8 mouse cellular contexts compared by ENCODE assay signal in the genomic region with DNA sequence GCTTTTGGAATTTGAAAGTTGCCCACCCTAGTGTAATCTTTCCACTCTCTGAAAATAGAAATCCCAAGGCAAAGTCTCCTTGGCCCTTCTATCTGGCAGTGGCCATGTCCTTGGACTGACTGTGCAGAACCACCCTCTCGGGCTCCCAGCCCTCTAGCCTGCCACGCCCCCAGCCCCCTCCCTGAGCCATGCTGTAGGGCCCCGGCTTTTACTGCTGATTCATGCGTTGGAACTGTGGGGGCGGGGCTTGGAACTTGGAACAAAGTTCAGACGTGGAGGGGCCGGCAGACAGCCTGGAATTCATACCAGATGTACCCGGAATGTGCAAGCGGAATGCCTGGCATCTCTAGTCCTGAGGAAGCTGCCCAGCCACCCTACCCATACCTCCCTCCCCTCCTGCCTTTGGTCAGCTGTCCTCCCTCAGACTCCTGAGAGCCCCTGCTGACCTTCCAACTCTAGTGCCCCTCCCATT. TPM values are rescaled to one million over a fixed set of nuclear protein-coding genes. Genes with fewer than 3 reads are reported as not detected.
DNase-seq lines count a peak whose midpoint lies in the region; ATAC-seq and TF ChIP-seq lines count a peak whose summit lies in the region.

No protein-coding gene starts in this region.

- peak overlapping the region; percentile 99; the same call in 1 of the 2 replicates for H3K9ac ChIP-seq in lung, postnatal 0 days (replicated peaks; ENCODE audit: low read depth)

- peak overlapping the region; percentile 80; the same call in 1 of the 2 replicates for H3K4me3 ChIP-seq in G1E (ENCODE audit: low read depth, low read length)
- peak overlapping the region; percentile 70 for H3K4me3 ChIP-seq in brown adipose tissue, adult 24 weeks (ENCODE audit: insufficient read depth, low read depth, low read length)
- peak overlapping the region; percentile 63 for H3K4me3 ChIP-seq in forebrain, embryonic 10.5 days
- peak overlapping the region; percentile 98 for H3K4me3 ChIP-seq in lung, postnatal 0 days (ENCODE audit: low read depth, low read length)

- H3K36me3 ChIP-seq in G1E (replicated peaks), result peaks cover 25% of the 10 kb centered on the region
- peaks cover 19% of the 10 kb centered on the region for H3K36me3 ChIP-seq in forebrain, embryonic 10.5 days (replicated peaks)
- H3K36me3 ChIP-seq in lung, postnatal 0 days (ENCODE audit: insufficient read depth, low read length), result peaks cover 13% of the 10 kb centered on the region

- intact Hi-C loops in heart, postnatal 10 days (cut with DNase I), result loop anchor here (10.0 kb wide), 1 partner anchor 288 kb away; a partner anchor contains a TSS

- DNase-seq in G1E (ENCODE audit: low spot score), result peak; percentile 76
- DNase-seq in forebrain, embryonic 10.5 days (ENCODE audit: extremely low spot score, low spot score), result peak; percentile 79
- peak; percentile 97 for DNase-seq in heart, postnatal 10 days
- DNase-seq in kidney, postnatal 36 days, result peak; percentile 98
- DNase-seq in lung, postnatal 0 days (ENCODE audit: low spot score), result peak; percentile 96
- peak; percentile 53 for DNase-seq in retina, embryonic 14.5 days (ENCODE audit: low spot score)
- peak; percentile 80 for DNase-seq in urinary bladder, adult 2 months (ENCODE audit: low spot score)

- peaks cover 64% of the 10 kb centered on the region for H3K4me1 ChIP-seq in G1E (ENCODE audit: insufficient read depth, low read depth, low read length)
- peaks cover 18% of the 10 kb centered on the region for H3K4me1 ChIP-seq in brown adipose tissue, adult 24 weeks (ENCODE audit: control insufficient read depth, insufficient read depth, insufficient read length, low read length)
- peaks cover 46% of the 10 kb centered on the region for H3K4me1 ChIP-seq in forebrain, embryonic 10.5 days
- peaks cover 11% of the 10 kb centered on the region; the same call in 1 of the 2 replicates for H3K4me1 ChIP-seq in lung, postnatal 0 days (ENCODE audit: insufficient read depth, low read depth, low read length)

- H3K27me3 ChIP-seq in G1E (ENCODE audit: insufficient read depth, low read length), result peaks cover 2% of the 10 kb centered on the region; the same call in 1 of the 2 replicates
- no peaks in the 10 kb centered on the region for H3K27me3 ChIP-seq in forebrain, embryonic 10.5 days (ENCODE audit: poor library complexity, severe bottlenecking)
- H3K27me3 ChIP-seq in lung, postnatal 0 days (replicated peaks; ENCODE audit: insufficient read depth, low read length), result no peaks in the 10 kb centered on the region

- H3K4me2 ChIP-seq in lung, postnatal 0 days (replicated peaks; ENCODE audit: low read depth, low read length), result peak overlapping the region; percentile 88

- peak; percentile 92 for TF ChIP-seq EP300 in lung, postnatal 0 days (IDR thresholded peaks at IDR 0.05)

- peaks cover 3% of the 10 kb centered on the region; the same call in 1 of the 2 replicates for H3K9me3 ChIP-seq in G1E (replicated peaks)
- H3K9me3 ChIP-seq in forebrain, embryonic 10.5 days, result 0 out of 2 replicates have a peak, but pooled peaks cover 4% of the 10 kb centered on the region
- H3K9me3 ChIP-seq in lung, postnatal 0 days (ENCODE audit: low read length), result no peaks in the 10 kb centered on the region

- peak; percentile 29; the same call in 1 of the 2 replicates for ATAC-seq in G1E (ENCODE audit: extremely low read depth, insufficient number of reproducible peaks, low FRiP score, poor library complexity, severe bottlenecking)
- ATAC-seq in lung, postnatal 0 days, result peak; percentile 41

- 8% methylated on average over 9 of the region's 9 CpGs for WGBS in forebrain, embryonic 10.5 days
- WGBS in lung, postnatal 0 days, result 1% methylated on average over 9 of the region's 9 CpGs

- H3K27ac ChIP-seq in brown adipose tissue, adult 24 weeks (replicated peaks; ENCODE audit: low read depth, low read length), result peak overlapping the region; percentile 96
- H3K27ac ChIP-seq in forebrain, embryonic 10.5 days, result peak overlapping the region; percentile 74
- peak overlapping the region; percentile 98 for H3K27ac ChIP-seq in lung, postnatal 0 days (ENCODE audit: low read length)

- no peak for TF ChIP-seq CTCF in G1E (IDR thresholded peaks at IDR 0.05; ENCODE audit: low read depth, low read length)
- TF ChIP-seq CTCF in lung, postnatal 0 days (IDR thresholded peaks at IDR 0.05), result no peak

RNA-seq across cellular contexts. Expression of a gene that starts 1.4 kb away (rescaled TPM):
- total RNA-seq in G1E (2014; fragmentation: Nextera tagmentation), result 1.7 TPM in 1 of 2 replicates, not detected in the other
- 0.58 and 1.8 TPM in 2 replicates for total RNA-seq in G1E (2017)
- polyA plus RNA-seq in G1E (2012), result not detected in 2 replicates
- polyA plus RNA-seq in brown adipose tissue, adult 24 weeks (2012; ENCODE audit: insufficient read depth, insufficient read length, missing spikeins), result 13.5 and 20.2 TPM in 2 replicates
- polyA plus RNA-seq in forebrain, embryonic 10.5 days (2016; fragmentation: Nextera tagmentation; extraction: Ambion mirVana), result 8.5 and 9.7 TPM in 2 replicates
- 1 to 10 TPM; 8.1 to 9.3 TPM for total RNA-seq in heart, postnatal 10 days (2021)
- 6.1 and 8.7 TPM in 2 replicates for polyA plus RNA-seq in lung, postnatal 0 days (2015; fragmentation: Nextera tagmentation; extraction: Ambion mirVana)
- polyA plus RNA-seq in urinary bladder, adult 2 months (2012; rRNA removed), result 12.1 and 12.6 TPM in 2 replicates

RNA-seq across cellular contexts. Expression of a gene that starts 8.4 kb away (rescaled TPM):
- total RNA-seq in G1E (2014; fragmentation: Nextera tagmentation) (6.3 and 12.3 TPM in 2 replicates), G1E (2017) (15.0 and 17.4 TPM in 2 replicates)
- 18.7 and 20.5 TPM in 2 replicates for polyA plus RNA-seq in G1E (2012)
- polyA plus RNA-seq in brown adipose tissue, adult 24 weeks (2012; ENCODE audit: insufficient read depth, insufficient read length, missing spikeins), result 5.5 and 7.2 TPM in 2 replicates
- polyA plus RNA-seq in forebrain, embryonic 10.5 days (2016; fragmentation: Nextera tagmentation; extraction: Ambion mirVana), result 5.8 and 6.4 TPM in 2 replicates
- total RNA-seq in heart, postnatal 10 days (2021), result 1 to 10 TPM; 7.8 to 8.3 TPM
- polyA plus RNA-seq in lung, postnatal 0 days (2015; fragmentation: Nextera tagmentation; extraction: Ambion mirVana), result 5.9 and 7.2 TPM in 2 replicates
- polyA plus RNA-seq in urinary bladder, adult 2 months (2012; rRNA removed), result 8.5 and 13.0 TPM in 2 replicates

RNA-seq across cellular contexts. Expression of a gene that starts 23.5 kb away (rescaled TPM):
- total RNA-seq in G1E (2014; fragmentation: Nextera tagmentation), result not detected in 2 replicates
- total RNA-seq in G1E (2017), result 0.33 and 0.41 TPM in 2 replicates
- 0.03 TPM in 1 of 2 replicates, not detected in the other for polyA plus RNA-seq in G1E (2012)
- polyA plus RNA-seq in brown adipose tissue, adult 24 weeks (2012; ENCODE audit: insufficient read depth, insufficient read length, missing spikeins), result 0.48 TPM in 1 of 2 replicates, not detected in the other
- polyA plus RNA-seq in forebrain, embryonic 10.5 days (2016; fragmentation: Nextera tagmentation; extraction: Ambion mirVana), result 0.06 TPM in 1 of 2 replicates, not detected in the other
- total RNA-seq in heart, postnatal 10 days (2021), result not detected
- polyA plus RNA-seq in lung, postnatal 0 days (2015; fragmentation: Nextera tagmentation; extraction: Ambion mirVana), result 0.14 and 0.19 TPM in 2 replicates
- 0.07 and 0.14 TPM in 2 replicates for polyA plus RNA-seq in urinary bladder, adult 2 months (2012; rRNA removed)

RNA-seq across cellular contexts. Expression of a gene that starts 23.7 kb away (rescaled TPM):
- 537 and 539 TPM in 2 replicates for total RNA-seq in G1E (2014; fragmentation: Nextera tagmentation)
- total RNA-seq in G1E (2017), result 147 and 150 TPM in 2 replicates
- 55.3 and 90.1 TPM in 2 replicates for polyA plus RNA-seq in G1E (2012)
- 57.2 and 61.0 TPM in 2 replicates for polyA plus RNA-seq in brown adipose tissue, adult 24 weeks (2012; ENCODE audit: insufficient read depth, insufficient read length, missing spikeins)
- polyA plus RNA-seq in forebrain, embryonic 10.5 days (2016; fragmentation: Nextera tagmentation; extraction: Ambion mirVana), result 77.5 and 78.7 TPM in 2 replicates
- 100 to 1,000 TPM; 103 to 109 TPM for total RNA-seq in heart, postnatal 10 days (2021)
- polyA plus RNA-seq in lung, postnatal 0 days (2015; fragmentation: Nextera tagmentation; extraction: Ambion mirVana), result 19.7 and 22.5 TPM in 2 replicates
- polyA plus RNA-seq in urinary bladder, adult 2 months (2012; rRNA removed), result 75.7 and 79.3 TPM in 2 replicates

RNA-seq across cellular contexts. Expression of a gene that starts 40.4 kb away (rescaled TPM):
- total RNA-seq in G1E (2014; fragmentation: Nextera tagmentation) (not detected in 2 replicates), G1E (2017) (0.38 TPM in 1 of 2 replicates, not detected in the other)
- polyA plus RNA-seq in G1E (2012), result not detected in 2 replicates
- polyA plus RNA-seq in brown adipose tissue, adult 24 weeks (2012; ENCODE audit: insufficient read depth, insufficient read length, missing spikeins), result 78.8 and 102 TPM in 2 replicates
- polyA plus RNA-seq in forebrain, embryonic 10.5 days (2016; fragmentation: Nextera tagmentation; extraction: Ambion mirVana), result 105 and 108 TPM in 2 replicates
- total RNA-seq in heart, postnatal 10 days (2021), result 10 to 100 TPM; 23.6 to 29.0 TPM
- 58.0 and 64.2 TPM in 2 replicates for polyA plus RNA-seq in lung, postnatal 0 days (2015; fragmentation: Nextera tagmentation; extraction: Ambion mirVana)
- 85.3 and 147 TPM in 2 replicates for polyA plus RNA-seq in urinary bladder, adult 2 months (2012; rRNA removed)

Comparison
In these comparisons a context has a peak if more than half of its experiments do, and no peak if none do; other contexts are left out.
1. Peak in every context shown above with its lines: DNase-seq, ATAC-seq, H3K4me3 ChIP-seq and H3K27ac ChIP-seq.